10 mouse cellular contexts compared by ENCODE assay signal in the genomic region with DNA sequence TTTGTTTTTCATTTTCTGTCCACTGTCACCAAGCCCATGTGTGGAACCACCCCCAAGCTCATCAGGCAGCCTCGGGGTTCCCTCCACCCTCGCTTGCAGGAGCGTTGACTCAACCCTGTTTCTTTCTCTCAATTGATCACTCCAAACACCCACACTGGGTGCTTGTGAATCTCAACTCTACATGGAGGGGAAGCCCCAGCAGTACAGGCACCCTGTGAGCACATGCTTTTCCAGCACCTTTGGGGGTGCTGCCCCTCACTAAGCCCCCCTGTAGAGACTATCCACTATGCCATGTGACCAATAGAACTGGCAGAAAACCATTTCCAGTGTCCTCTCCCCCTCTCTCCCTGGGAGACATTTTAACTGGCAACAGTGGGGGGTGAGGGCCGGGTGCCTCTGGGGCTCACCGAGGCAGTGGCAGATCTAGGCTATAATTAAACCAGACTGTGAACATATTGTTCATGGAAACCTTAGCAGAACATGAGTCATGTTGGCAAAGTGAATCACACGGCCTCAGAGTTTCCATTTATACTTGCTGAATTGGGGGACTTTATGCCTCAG.
DNase-seq lines count a peak whose midpoint lies in the region; ATAC-seq lines count a peak whose summit lies in the region.
"Had no signal": no experiment of that assay in that cellular context is flagged by ENCODE, and none has a peak within 500 bp of the region (broad histone marks: within the 10 kb centered on the region; RNA-seq: fewer than 3 reads in every experiment).

No protein-coding gene starts in this region.

- H3K4me2 ChIP-seq in midbrain, embryonic 11.5 days, result no peak overlapping the region
- H3K4me2 ChIP-seq: lung, embryonic 14.5 days had no signal

- no peak overlapping the region for H3K9ac ChIP-seq in midbrain, embryonic 11.5 days (ENCODE audit: low read length)
- H3K9ac ChIP-seq: lung, embryonic 14.5 days had no signal

- 65% methylated on average over 6 of the region's 6 CpGs for whole genome bisulfite sequencing in midbrain, embryonic 10.5 days
- WGBS in midbrain, embryonic 11.5 days, result 54% methylated on average over 6 of the region's 6 CpGs
- 52% methylated on average over 6 of the region's 6 CpGs for WGBS in heart, embryonic 10.5 days

- no peaks in the 10 kb centered on the region for H3K36me3 ChIP-seq in midbrain, embryonic 10.5 days
- no peaks in the 10 kb centered on the region for H3K36me3 ChIP-seq in midbrain, embryonic 11.5 days (ENCODE audit: control insufficient read depth, insufficient read depth, low read length)
- H3K36me3 ChIP-seq in heart, embryonic 10.5 days, result no peaks in the 10 kb centered on the region

- no peak overlapping the region for H3K4me3 ChIP-seq in midbrain, embryonic 10.5 days
- H3K4me3 ChIP-seq in midbrain, embryonic 11.5 days (ENCODE audit: low read depth, low read length), result no peak overlapping the region
- no peak overlapping the region for H3K4me3 ChIP-seq in heart, embryonic 10.5 days

- no peaks in the 10 kb centered on the region for H3K9me3 ChIP-seq in midbrain, embryonic 10.5 days (replicated peaks)
- no peaks in the 10 kb centered on the region for H3K9me3 ChIP-seq in midbrain, embryonic 11.5 days (ENCODE audit: control insufficient read depth, low read length)
- H3K9me3 ChIP-seq in heart, embryonic 10.5 days, result no peaks in the 10 kb centered on the region

- ATAC-seq in midbrain, embryonic 11.5 days (ENCODE audit: low FRiP score), result no peak

- H3K27me3 ChIP-seq in midbrain, embryonic 10.5 days (ENCODE audit: low read depth, poor library complexity, severe bottlenecking), result peaks cover 85% of the 10 kb centered on the region
- H3K27me3 ChIP-seq in midbrain, embryonic 11.5 days (ENCODE audit: control insufficient read depth, insufficient read depth, low read length), result peaks cover 10% of the 10 kb centered on the region
- peaks cover 12% of the 10 kb centered on the region; the same call in 1 of the 2 replicates for H3K27me3 ChIP-seq in heart, embryonic 10.5 days (ENCODE audit: insufficient read depth, poor library complexity, severe bottlenecking)

- peaks cover 15% of the 10 kb centered on the region for H3K4me1 ChIP-seq in midbrain, embryonic 10.5 days
- H3K4me1 ChIP-seq in midbrain, embryonic 11.5 days (ENCODE audit: control insufficient read depth, insufficient read depth, low read length), result peaks cover 8% of the 10 kb centered on the region
- peaks cover 15% of the 10 kb centered on the region for H3K4me1 ChIP-seq in heart, embryonic 10.5 days

- peak; percentile 20 for DNase-seq in adrenal gland, postnatal 25 days
- no peak for DNase-seq in adrenal gland, adult 18-20 months (ENCODE audit: low spot score in 2 of 2)
- no peak for DNase-seq in midbrain, embryonic 10.5 days (ENCODE audit: low spot score)
- DNase-seq in midbrain, embryonic 11.5 days (ENCODE audit: low spot score, missing footprints), result no peak
- DNase-seq in heart, embryonic 10.5 days (ENCODE audit: low spot score), result no peak
- DNase-seq in right cerebral cortex, postnatal 25 days, result peak; percentile 57
- no peak for DNase-seq in ovary, postnatal 14 days (ENCODE audit: low spot score)
- DNase-seq in thymus, postnatal 25 days, result no peak
- DNase-seq: kidney, postnatal 4 days; lung, embryonic 14.5 days had no signal

- H3K27ac ChIP-seq in midbrain, embryonic 10.5 days (replicated peaks), result peak overlapping the region; percentile 17; the same call in 1 of the 2 replicates
- no peak overlapping the region for H3K27ac ChIP-seq in midbrain, embryonic 11.5 days (ENCODE audit: low read depth, low read length)
- peak overlapping the region; percentile 59; the same call in 1 of the 2 replicates for H3K27ac ChIP-seq in heart, embryonic 10.5 days

Comparison
In these comparisons a context has a peak if more than half of its experiments do, and no peak if none do; other contexts are left out.
1. DNase-seq: peak in adrenal gland, postnatal 25 days (single experiment) and right cerebral cortex, postnatal 25 days (single experiment); none in adrenal gland, adult 18-20 months (0 of 2), midbrain, embryonic 10.5 days (single experiment), midbrain, embryonic 11.5 days (single experiment), heart, embryonic 10.5 days (single experiment), ovary, postnatal 14 days (single experiment) and thymus, postnatal 25 days (single experiment).